Mouse (Mus musculus) stomach, embryonic 14.5 days (tissue): ENCODE data around the gene Vdac2. TPM values are rescaled to one million over a fixed set of nuclear protein-coding genes. Genes with fewer than 3 reads are reported as not detected.

Experiments
- ATAC-seq: fragments of 200-750 bp; cut with Nextera tagmentation; 2 replicates; pipeline ENCODE4 v1.8.0; 2017; ENCODE audit warnings: low read depth, moderate TSS enrichment; ENCODE audit not compliant: insufficient number of reproducible peaks, insufficient read depth, low FRiP score
- H3K27ac ChIP-seq: fragments of 300-500 bp; sonication (generic); 2 replicates; pipeline ENCODE4 v1.5.1; 2014; ENCODE audit warnings: mild to moderate bottlenecking, low read length, moderate library complexity, mixed read lengths
- H3K27me3 ChIP-seq: fragments of 300-500 bp; sonication (generic); 2 replicates; pipeline ENCODE4 v1.6.1; 2014; ENCODE audit warnings: low read length, control low read depth, mixed read lengths; ENCODE audit not compliant: control insufficient read depth, insufficient read depth
- H3K36me3 ChIP-seq: fragments of 300-500 bp; sonication (generic); 2 replicates; pipeline ENCODE4 v1.6.1; 2014; ENCODE audit warnings: mild to moderate bottlenecking, control low read depth, low read length, moderate library complexity, mixed read lengths; ENCODE audit not compliant: control insufficient read depth, insufficient read depth
- H3K4me1 ChIP-seq: fragments of 300-500 bp; sonication (generic); 2 replicates; pipeline ENCODE4 v1.6.1; 2014; ENCODE audit warnings: low read length, control low read depth, mixed read lengths; ENCODE audit not compliant: control insufficient read depth, insufficient read depth
- H3K4me2 ChIP-seq: fragments of 300-500 bp; sonication (generic); replicated peaks from 2 replicates; pipeline ENCODE4 v1.6.1; 2014; ENCODE audit warnings: low read depth, low read length, control low read depth
- H3K4me3 ChIP-seq: fragments of 300-500 bp; sonication (generic); 2 replicates; pipeline ENCODE4 v1.5.1; 2014; ENCODE audit warnings: low read depth, low read length, control low read depth
- H3K9ac ChIP-seq: fragments of 300-500 bp; sonication (generic); replicated peaks from 2 replicates; pipeline ENCODE4 v1.6.1; 2014; ENCODE audit warnings: low read depth, mild to moderate bottlenecking, control low read depth, low read length, moderate library complexity, mixed read lengths
- H3K9me3 ChIP-seq: fragments of 300-500 bp; sonication (generic); 2 replicates; pipeline ENCODE4 v1.6.1; 2016; ENCODE audit warnings: low read depth, low read length, control low read depth; ENCODE audit not compliant: control insufficient read depth
- WGBS: fragments of 180-500 bp; shearing (Covaris S2); extraction: QIAGEN DNeasy Blood & Tissue Kit; methylation state at CpG from one replicate; pipeline ENCODE4 v1.1.7; 2014; 5-methylcytosine and 5-hydroxymethylcytosine counted together
- polyA plus RNA-seq: library from polyadenylated mRNA; unstranded; fragments of >200 nt; fragmentation: Nextera tagmentation; extraction: Ambion mirVana; gene quantifications from 2 replicates; pipeline ENCODE4 v1.2.1, GENCODE M21; 2014

Gene Vdac2
- polyA plus RNA-seq, 1 experiment from 2014 or later: 278 TPM

DNA sequence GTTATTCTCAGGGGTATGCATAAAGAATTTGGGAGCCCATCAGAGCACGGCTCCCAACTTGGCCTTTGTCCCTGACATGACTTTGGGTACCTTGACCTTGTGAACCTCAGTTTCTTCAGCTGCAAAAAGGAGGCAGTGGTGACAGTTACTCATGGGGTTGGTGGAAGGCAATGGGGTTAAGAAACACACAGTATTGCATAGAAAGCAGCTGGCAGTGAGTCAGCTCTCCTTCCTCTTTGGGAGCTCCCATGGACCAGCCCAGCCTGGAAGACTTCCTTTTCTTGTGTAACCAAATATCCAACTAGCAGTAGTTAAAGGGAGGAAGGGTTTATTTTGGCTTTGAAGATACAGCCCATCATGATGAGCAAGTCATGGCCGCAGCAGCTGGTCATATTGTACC is 65.4 kb downstream of the Vdac2 start:
- WGBS: 78% methylated on average over 2 of the region's 2 CpGs
- Histone ChIP-seq H3K36me3 (no peaks in the 10 kb centered on the region), H3K4me3 (no peak overlapping the region), H3K4me1 (no peaks in the 10 kb centered on the region; the same call in 1 of the 2 replicates), H3K27me3 (no peaks in the 10 kb centered on the region), H3K4me2 (no peak overlapping the region), H3K9ac (no peak overlapping the region), H3K27ac (no peak overlapping the region), H3K9me3 (no peaks in the 10 kb centered on the region)
- no peak for ATAC-seq

DNA sequence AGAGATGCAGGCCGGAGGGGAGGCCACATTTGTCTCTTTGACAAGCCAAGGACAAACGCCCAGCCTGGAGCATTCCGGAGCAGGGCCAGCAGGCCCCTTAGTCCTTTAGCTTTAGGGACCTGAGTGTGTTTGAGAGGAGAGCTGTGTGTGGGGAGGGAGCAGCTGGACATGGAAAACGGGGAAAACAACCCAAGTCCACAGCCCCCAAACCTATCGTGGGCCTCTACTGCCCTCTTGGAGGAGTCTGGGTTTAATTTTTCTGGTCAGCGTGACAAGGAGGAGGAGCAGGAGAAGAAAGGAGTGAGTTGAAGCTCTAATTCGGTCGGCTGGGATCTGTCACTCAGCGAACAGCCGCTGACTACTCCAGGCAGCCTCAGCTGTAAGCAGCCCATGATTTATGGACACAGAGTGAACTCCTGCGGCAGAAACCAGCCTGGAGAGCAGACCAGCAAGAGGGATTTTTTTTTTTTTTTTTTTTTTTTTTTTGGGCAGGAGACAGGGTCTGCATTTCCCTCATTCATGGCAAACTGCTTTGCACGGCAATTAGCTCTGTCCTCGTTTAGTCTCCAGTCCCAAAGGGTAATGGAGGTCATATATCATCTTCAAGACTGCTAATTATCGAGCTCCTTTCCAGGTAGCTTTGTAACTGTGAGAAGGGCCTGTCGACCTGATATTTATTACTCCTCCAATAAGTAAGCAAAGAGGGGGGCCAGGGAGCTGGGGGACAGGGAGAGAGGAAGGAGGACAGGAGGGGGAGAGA is 66.7 kb downstream of the Vdac2 start:
- WGBS: 3% methylated on average over 15 of the region's 15 CpGs
- no peak overlapping the region for H3K9ac ChIP-seq
- H3K36me3 ChIP-seq: no peaks in the 10 kb centered on the region
- no peaks in the 10 kb centered on the region; the same call in 1 of the 2 replicates for H3K4me1 ChIP-seq
- ATAC-seq: peak; percentile 85; the same call in 1 of the 2 replicates
- H3K4me2 ChIP-seq: 0 out of 2 replicates have a peak overlapping the region, but pooled peaks have one; percentile 15
- H3K27me3 ChIP-seq: no peaks in the 10 kb centered on the region
- peak overlapping the region; percentile 78 for H3K27ac ChIP-seq
- H3K4me3 ChIP-seq: no peak overlapping the region
- no peaks in the 10 kb centered on the region for H3K9me3 ChIP-seq

DNA sequence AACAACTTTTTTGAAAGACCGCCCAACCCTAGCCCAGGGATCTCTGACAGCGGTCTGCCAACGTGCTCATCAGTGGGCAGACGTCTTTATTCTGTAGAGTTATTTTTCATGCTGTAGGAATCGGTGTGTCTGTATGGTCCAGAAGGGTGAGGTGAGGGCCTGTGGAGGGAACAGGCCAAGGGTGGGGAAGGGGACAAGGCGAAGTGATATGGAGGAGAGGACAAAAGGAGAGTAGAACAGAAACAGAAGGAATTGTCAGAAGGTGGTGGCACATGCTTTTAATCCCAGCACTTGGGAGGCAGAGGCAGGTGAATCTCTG is 67.3 kb downstream of the Vdac2 start:
- Histone ChIP-seq H3K36me3 (no peaks in the 10 kb centered on the region), H3K9ac (no peak overlapping the region), H3K27me3 (no peaks in the 10 kb centered on the region), H3K4me2 (no peak overlapping the region), H3K4me3 (no peak overlapping the region), H3K9me3 (no peaks in the 10 kb centered on the region), H3K27ac (peak overlapping the region; percentile 10; the same call in 1 of the 2 replicates), H3K4me1 (no peaks in the 10 kb centered on the region; the same call in 1 of the 2 replicates)
- no peak for ATAC-seq
- WGBS: 36% methylated on average over 6 of the region's 6 CpGs

Other genes with a start within 250 kb of the Vdac2 start
- gene Dupd1, start 110.7 kb upstream of the Vdac2 start, polyA plus RNA-seq: not detected in 2 replicates
- gene Samd8, start 74.7 kb upstream of the Vdac2 start, polyA plus RNA-seq: 13.8 and 15.0 TPM in 2 replicates
- not detected in 2 replicates for gene Dusp13, start 74.1 kb upstream of the Vdac2 start, polyA plus RNA-seq
- gene Comtd1, start 23.7 kb downstream of the Vdac2 start, polyA plus RNA-seq: 25.8 and 29.8 TPM in 2 replicates
- gene Zfp503, start 164.4 kb downstream of the Vdac2 start, polyA plus RNA-seq: 15.2 and 17.0 TPM in 2 replicates
- gene Lrmda, start 194.5 kb downstream of the Vdac2 start, polyA plus RNA-seq: 0.46 and 1.1 TPM in 2 replicates